Mouse (Mus musculus) limb, embryonic 11.5 days (tissue): ENCODE data around the gene 3110070M22Rik. TPM values are rescaled to one million over a fixed set of nuclear protein-coding genes. Genes with fewer than 3 reads are reported as not detected.
A peak's percentile ranks its signal among the peaks of the same experiment; 100 is the strongest.

Experiments used
- ATAC-seq: fragments of 200-750 bp; cut with Nextera tagmentation; 2 replicates; pipeline ENCODE4 v1.8.0; 2017; ENCODE audit warnings: low read depth; ENCODE audit not compliant: insufficient number of reproducible peaks, low FRiP score, low TSS enrichment
- DNase-seq: peaks from one replicate; pipeline ENCODE4 v3.0.0-alpha.2; 2015; ENCODE audit warnings: low spot score
- H3K27ac ChIP-seq: fragments of 300-500 bp; sonication (generic); replicated peaks from 2 replicates; pipeline ENCODE4 v1.5.1; 2014; ENCODE audit warnings: low read depth, mild to moderate bottlenecking, low read length
- H3K27me3 ChIP-seq: fragments of 300-500 bp; sonication (generic); 2 replicates; pipeline ENCODE4 v1.6.1; 2014; ENCODE audit warnings: mild to moderate bottlenecking, low read length, mixed read lengths; ENCODE audit not compliant: control insufficient read depth, insufficient read depth
- H3K36me3 ChIP-seq: fragments of 300-500 bp; sonication (generic); 2 replicates; pipeline ENCODE4 v1.6.1; 2014; ENCODE audit warnings: mild to moderate bottlenecking, low read length, moderate library complexity, mixed read lengths; ENCODE audit not compliant: control insufficient read depth, insufficient read depth
- H3K4me1 ChIP-seq: fragments of 300-500 bp; sonication (generic); 2 replicates; pipeline ENCODE4 v1.6.1; 2014; ENCODE audit warnings: low read length, mixed read lengths; ENCODE audit not compliant: control insufficient read depth, insufficient read depth
- H3K4me2 ChIP-seq: fragments of 300-500 bp; sonication (generic); 2 replicates; pipeline ENCODE4 v1.6.1; 2014; ENCODE audit warnings: low read depth, mild to moderate bottlenecking, moderate library complexity; ENCODE audit not compliant: severe bottlenecking
- H3K4me3 ChIP-seq: fragments of 300-500 bp; sonication (generic); 2 replicates; pipeline ENCODE4 v1.5.1; 2014; ENCODE audit warnings: low read depth, low read length
- H3K9ac ChIP-seq: fragments of 300-500 bp; sonication (generic); 2 replicates; pipeline ENCODE4 v1.6.1; 2014; ENCODE audit warnings: mild to moderate bottlenecking, low read length
- H3K9me3 ChIP-seq: fragments of 300-500 bp; sonication (generic); 2 replicates; pipeline ENCODE4 v1.6.1; 2016; ENCODE audit warnings: low read length; ENCODE audit not compliant: control insufficient read depth
- WGBS: fragments of 180-500 bp; shearing (Covaris S2); extraction: QIAGEN DNeasy Blood & Tissue Kit; methylation state at CpG from one replicate; pipeline ENCODE4 v1.1.7; 2014; 5-methylcytosine and 5-hydroxymethylcytosine counted together
- polyA plus RNA-seq: library from polyadenylated mRNA; unstranded; fragments of >200 nt; fragmentation: Nextera tagmentation; extraction: Ambion mirVana; gene quantifications from 2 replicates; pipeline ENCODE4 v1.2.1, GENCODE M21; 2014

Gene 3110070M22Rik
- polyA plus RNA-seq, 1 experiment from 2014 or later = 1.4 TPM

- H3K9me3 ChIP-seq = no peaks in the 10 kb centered on the region
- no peaks in the 10 kb centered on the region for H3K27me3 ChIP-seq
- DNase-seq (no peak), ATAC-seq (peak; percentile 28; the same call in 1 of the 2 replicates)
- peak overlapping the region; percentile 42 for H3K4me2 ChIP-seq
- no peaks in the 10 kb centered on the region for H3K4me1 ChIP-seq
- peak overlapping the region; percentile 72 for H3K9ac ChIP-seq
- H3K4me3 ChIP-seq = peak overlapping the region; percentile 76
- H3K36me3 ChIP-seq = peaks cover 4% of the 10 kb centered on the region
- WGBS = 14% methylated on average over 10 of the region's 10 CpGs
- H3K27ac ChIP-seq = no peak overlapping the region
These were observed 26.1 kb downstream of the 3110070M22Rik start for GRCm38 (mm10) chr13:119461900-119462595.

GRCm38 (mm10) chr13:119456342-119456741 lies 31.8 kb downstream of the 3110070M22Rik start:
- Histone ChIP-seq H3K4me1 (no peaks in the 10 kb centered on the region), H3K27ac (no peak overlapping the region), H3K9me3 (no peaks in the 10 kb centered on the region), H3K4me2 (no peak overlapping the region), H3K9ac (no peak overlapping the region), H3K36me3 (peaks cover 6% of the 10 kb centered on the region; the same call in 1 of the 2 replicates), H3K27me3 (no peaks in the 10 kb centered on the region), H3K4me3 (no peak overlapping the region)
- WGBS = 93% methylated on average over 7 of the region's 7 CpGs
- ATAC-seq = no peak
- no peak for DNase-seq

- peaks cover 10% of the 10 kb centered on the region; the same call in 1 of the 2 replicates for H3K36me3 ChIP-seq
- no peaks in the 10 kb centered on the region for H3K27me3 ChIP-seq
- ATAC-seq = no peak
These were observed 33.1 kb downstream of the 3110070M22Rik start for GRCm38 (mm10) chr13:119455082-119455481.

DNA sequence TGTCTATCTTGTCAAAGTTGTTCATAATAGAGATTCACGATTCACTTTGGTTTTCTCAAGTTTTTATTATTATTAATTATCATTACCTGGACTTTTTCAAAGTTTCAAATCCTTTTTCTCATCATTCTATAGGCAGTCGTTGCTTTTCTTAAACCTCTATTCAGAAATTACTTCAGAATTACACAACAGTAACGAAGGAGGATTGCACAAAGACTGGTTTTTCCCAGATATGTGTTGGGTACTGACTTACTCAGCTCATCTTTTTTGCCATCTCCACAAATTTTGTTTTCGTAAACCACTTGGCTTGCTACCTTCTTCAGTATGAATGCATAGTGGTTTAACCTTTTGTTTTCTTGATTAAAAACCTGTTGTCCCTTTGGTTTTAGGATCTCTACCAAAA lies 34.6 kb downstream of the 3110070M22Rik start:
- Histone ChIP-seq H3K27ac (no peak overlapping the region), H3K9ac (no peak overlapping the region), H3K36me3 (peaks cover 12% of the 10 kb centered on the region; the same call in 1 of the 2 replicates), H3K27me3 (no peaks in the 10 kb centered on the region), H3K4me2 (no peak overlapping the region), H3K4me1 (no peaks in the 10 kb centered on the region), H3K9me3 (no peaks in the 10 kb centered on the region), H3K4me3 (no peak overlapping the region)
- no peak for DNase-seq
- WGBS = 94% methylated on average over 4 of the region's 4 CpGs
- ATAC-seq = no peak

More at GRCm38 (mm10) chr13:119455082-119455481, 33.1 kb downstream of the 3110070M22Rik start:
- no peaks in the 10 kb centered on the region for H3K9me3 ChIP-seq
- DNase-seq = no peak
- no peak overlapping the region for H3K9ac ChIP-seq
- no peak overlapping the region for H3K27ac ChIP-seq
- no peaks in the 10 kb centered on the region for H3K4me1 ChIP-seq
- H3K4me2 ChIP-seq = no peak overlapping the region
- no peak overlapping the region for H3K4me3 ChIP-seq

GRCm38 (mm10) chr13:119442244-119442643 lies 45.9 kb downstream of the 3110070M22Rik start:
- Histone ChIP-seq H3K27ac (no peak overlapping the region), H3K4me2 (no peak overlapping the region), H3K9me3 (no peaks in the 10 kb centered on the region), H3K27me3 (no peaks in the 10 kb centered on the region), H3K36me3 (peaks cover 25% of the 10 kb centered on the region), H3K4me3 (no peak overlapping the region), H3K9ac (no peak overlapping the region), H3K4me1 (no peaks in the 10 kb centered on the region)
- no peak for DNase-seq
- 95% methylated on average over 1 of the region's 1 CpGs for WGBS
- no peak for ATAC-seq

Other genes starting within 250 kb of the 3110070M22Rik start
- gene Paip1, start 59.8 kb downstream of the 3110070M22Rik start, polyA plus RNA-seq = 103 and 110 TPM in 2 replicates
- gene 4833420G17Rik, start 25.6 kb downstream of the 3110070M22Rik start, polyA plus RNA-seq = 89.0 and 92.8 TPM in 2 replicates
- gene Tmem267, start 344 bp downstream of the 3110070M22Rik start, polyA plus RNA-seq = 0.92 and 1.3 TPM in 2 replicates
- gene Ccl28, start 135.4 kb upstream of the 3110070M22Rik start, polyA plus RNA-seq = 0.12 and 0.13 TPM in 2 replicates
- gene Hmgcs1, start 202.0 kb upstream of the 3110070M22Rik start, polyA plus RNA-seq = 212 and 221 TPM in 2 replicates